Mouse (Mus musculus): ENCODE results near the gene Cyb561a3.
A peak's percentile ranks its signal among the peaks of the same experiment; 100 is the strongest.

GRCm38 (mm10) chr19:10602787-10603186 lies 25.8 kb downstream of the Cyb561a3 start:
- TF ChIP-seq CTCF (IDR thresholded peaks at IDR 0.05; ENCODE audit: low read depth): peak; percentile 93
- TF ChIP-seq EP300 (optimal IDR thresholded peaks at IDR 0.05): no peak

Data from stomach, postnatal 0 days (tissue).